Mouse (Mus musculus) lung, adult 2 months (tissue): ENCODE measurements around the gene Peli1. TPM values are rescaled to one million over a fixed set of nuclear protein-coding genes. Genes with fewer than 3 reads are reported as not detected.

Experiments
- DNase-seq: peaks from one replicate; pipeline ENCODE4 v3.0.0; 2022
- H3K4me1 ChIP-seq: fragments of 200-500 bp; 2 replicates; pipeline ENCODE4 v1.6.1; 2011; ENCODE audit warnings: low read length; ENCODE audit not compliant: control insufficient read depth, insufficient read depth
- H3K4me3 ChIP-seq: fragments of 200-500 bp; replicated peaks from 2 replicates; pipeline ENCODE3; 2011; ENCODE audit warnings: low read depth, mild to moderate bottlenecking, control low read depth, low read length; ENCODE audit errors: extremely low read depth
- CTCF ChIP-seq: fragments of 200-500 bp; IDR thresholded peaks from 2 replicates; pipeline ENCODE4 v1.5.1; 2011; ENCODE audit warnings: mild to moderate bottlenecking, low read length, control low read depth; ENCODE audit not compliant: insufficient read depth
- POLR2A ChIP-seq: fragments of 200-500 bp; IDR thresholded peaks from 2 replicates; pipeline ENCODE4 v1.6.1; 2011; ENCODE audit warnings: low read depth, mild to moderate bottlenecking, control low read depth, low read length, borderline replicate concordance; ENCODE audit errors: extremely low read depth
- WGBS: fragments of 180-500 bp; shearing (Covaris S2); methylation state at CpG from one replicate; pipeline ENCODE4 v1.1.7; 2018; 5-methylcytosine and 5-hydroxymethylcytosine counted together
- polyA plus RNA-seq: library from polyadenylated mRNA; depleted of rRNA; stranded (reverse); fragments of >200 nt; gene quantifications from 2 replicates; pipeline ENCODE4 v1.2.3, GENCODE M21; 2012

The Peli1 gene
- polyA plus RNA-seq, 1 experiment = 24.4 TPM

DNA sequence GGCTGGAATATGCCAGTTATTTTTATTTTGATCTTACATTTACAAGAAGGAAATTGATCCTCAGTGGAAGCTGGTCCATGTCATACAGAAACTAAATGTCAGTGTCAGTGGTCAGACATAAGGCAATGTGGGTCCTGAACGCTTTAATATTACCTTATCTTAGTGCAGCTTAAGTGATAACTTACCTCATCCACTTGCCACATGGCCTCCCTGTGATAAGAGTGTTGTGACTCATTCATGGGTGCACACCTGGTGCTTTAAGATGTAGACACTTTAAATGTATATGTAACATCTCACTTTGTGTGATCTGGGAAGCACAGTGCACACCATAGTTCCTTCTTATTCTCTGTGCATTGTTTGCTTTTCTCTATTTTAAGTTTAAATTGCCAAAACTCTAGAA, 14.3 kb downstream of the Peli1 start:
- no peak for DNase-seq
- H3K4me3 ChIP-seq = no peak overlapping the region
- TF ChIP-seq CTCF (no peak), POLR2A (no peak)
- 53% methylated on average over 1 of the region's 1 CpGs for WGBS
- H3K4me1 ChIP-seq = peaks cover 26% of the 10 kb centered on the region

DNA sequence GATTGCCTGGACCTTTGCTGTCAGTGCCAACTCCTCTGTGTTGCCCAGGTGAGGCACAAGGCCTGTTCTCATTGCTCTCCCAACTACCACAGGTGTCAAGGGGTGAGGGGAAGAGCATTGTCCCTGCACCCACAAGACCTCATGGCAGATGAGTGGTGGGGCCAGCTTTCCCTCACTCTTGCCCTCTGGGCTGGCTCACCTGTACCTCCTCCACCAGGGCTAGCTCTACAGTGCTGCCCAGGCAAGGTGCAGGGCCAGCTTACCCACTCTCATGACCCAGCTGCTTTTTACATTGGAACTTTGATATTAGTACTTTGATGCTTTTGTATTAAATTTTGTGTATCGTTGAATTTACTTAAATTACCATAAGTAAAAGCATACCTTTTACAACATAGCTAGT, 16.0 kb downstream of the Peli1 start:
- 98% methylated on average over 1 of the region's 1 CpGs for WGBS
- Histone ChIP-seq H3K4me1 (peaks cover 21% of the 10 kb centered on the region), H3K4me3 (no peak overlapping the region)
- TF ChIP-seq POLR2A (no peak), CTCF (no peak)
- no peak for DNase-seq

DNA sequence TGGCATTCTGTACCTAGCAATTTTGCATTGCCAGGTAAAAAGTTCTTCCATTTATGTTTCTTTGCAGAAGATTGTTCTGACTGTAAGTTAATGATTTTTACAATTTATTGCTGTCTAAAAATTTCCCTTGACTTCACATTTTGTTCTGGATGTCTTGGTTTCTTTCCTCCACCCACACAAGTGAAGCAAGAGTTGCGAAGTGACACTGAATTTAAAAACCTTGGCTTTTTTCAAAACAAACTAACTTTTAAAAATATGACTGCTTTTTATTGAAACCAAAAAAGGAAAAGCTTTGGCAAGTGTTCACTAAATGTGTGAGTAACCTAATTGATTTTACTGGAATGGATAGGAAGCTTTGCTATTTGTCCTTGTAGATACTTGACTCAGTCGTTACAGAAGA, 18.2 kb downstream of the Peli1 start:
- H3K4me1 ChIP-seq = peaks cover 19% of the 10 kb centered on the region
- no peak for DNase-seq
- 55% methylated on average over 2 of the region's 2 CpGs for WGBS
- TF ChIP-seq POLR2A = no peak
- no peak for TF ChIP-seq CTCF
- H3K4me3 ChIP-seq = no peak overlapping the region

DNA sequence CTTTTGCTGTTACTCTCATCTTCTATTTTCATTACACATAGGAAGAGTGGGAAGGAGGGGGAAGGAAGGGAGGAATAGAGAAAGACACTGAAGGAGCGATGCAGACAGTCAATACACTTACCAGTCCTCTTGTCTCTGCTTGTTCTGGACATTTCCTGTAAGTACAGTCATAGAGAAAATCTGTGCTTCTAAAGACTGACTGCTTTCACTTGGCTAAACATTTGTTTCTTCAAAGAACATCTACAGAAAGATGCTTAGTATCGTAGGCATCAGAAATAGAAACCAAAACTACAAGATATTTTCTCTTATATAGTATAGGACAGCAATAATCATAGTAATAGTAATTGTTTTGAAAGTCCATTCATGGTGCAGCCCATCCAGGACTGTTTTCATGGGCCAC, 23.4 kb downstream of the Peli1 start:
- 34% methylated on average over 2 of the region's 2 CpGs for WGBS
- no peak for TF ChIP-seq CTCF
- no peak for TF ChIP-seq POLR2A

DNA sequence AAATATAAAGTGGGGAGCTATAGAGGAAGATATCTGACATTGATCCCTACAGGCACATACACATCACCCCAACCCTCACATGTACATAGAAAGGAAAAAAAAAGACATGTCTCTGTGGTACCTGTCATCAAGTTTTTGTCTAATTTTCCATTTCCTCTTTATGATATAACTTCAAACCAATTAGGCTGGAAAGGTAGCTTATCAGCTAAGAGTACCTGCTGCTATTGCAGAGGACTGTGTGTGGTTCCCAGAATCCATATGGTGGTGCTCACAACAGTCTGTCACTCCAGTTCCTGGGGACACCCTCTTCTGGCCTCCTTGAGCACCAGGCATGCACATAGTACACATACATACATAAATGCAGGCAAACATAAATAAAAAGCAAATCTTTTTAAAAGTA, 24.7 kb downstream of the Peli1 start:
- TF ChIP-seq CTCF = no peak
- TF ChIP-seq POLR2A = no peak
- H3K4me1 ChIP-seq = peaks cover 23% of the 10 kb centered on the region
- no peak for DNase-seq

More for the DNA sequence above, 23.4 kb downstream of the Peli1 start:
- Histone ChIP-seq H3K4me1 (peaks cover 21% of the 10 kb centered on the region), H3K4me3 (no peak overlapping the region)
- no peak for DNase-seq

DNA sequence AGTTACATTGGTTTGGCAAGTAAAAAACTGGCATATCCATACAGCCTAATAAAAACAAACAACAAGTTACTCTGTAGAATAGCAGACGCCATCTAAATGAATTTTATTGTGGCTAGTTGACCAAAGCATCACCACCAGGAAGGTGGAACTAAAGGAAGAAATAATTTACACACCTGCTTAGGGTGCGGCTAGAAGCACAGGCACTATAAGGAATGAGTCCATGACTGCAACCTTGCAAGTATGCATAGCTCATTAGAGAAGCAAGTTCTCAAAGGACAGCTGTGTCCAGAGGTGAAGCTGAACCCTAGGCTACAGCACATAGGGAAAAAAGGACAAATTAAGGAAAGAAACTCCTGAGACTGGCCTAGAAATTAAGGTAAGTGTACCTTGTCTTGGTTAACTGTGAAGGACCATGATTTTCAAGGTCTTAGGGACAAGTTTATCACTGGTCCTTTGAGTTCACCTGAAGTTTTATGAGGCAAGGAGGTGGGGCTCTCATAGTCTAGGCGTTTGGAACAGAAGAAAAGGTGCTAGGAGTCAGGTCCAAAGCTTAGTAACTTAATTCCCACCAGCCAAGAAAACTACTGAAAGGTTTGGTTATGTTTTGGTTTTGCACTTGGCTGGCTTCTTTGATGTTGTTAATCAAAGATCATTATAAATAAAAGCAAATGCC, 25.7 kb downstream of the Peli1 start:
- peaks cover 24% of the 10 kb centered on the region for H3K4me1 ChIP-seq
- no peak overlapping the region for H3K4me3 ChIP-seq
- TF ChIP-seq POLR2A = no peak
- no peak for DNase-seq
- 71% methylated on average over 3 of the region's 3 CpGs for WGBS

More for the DNA sequence above, 24.7 kb downstream of the Peli1 start:
- no peak overlapping the region for H3K4me3 ChIP-seq

DNA sequence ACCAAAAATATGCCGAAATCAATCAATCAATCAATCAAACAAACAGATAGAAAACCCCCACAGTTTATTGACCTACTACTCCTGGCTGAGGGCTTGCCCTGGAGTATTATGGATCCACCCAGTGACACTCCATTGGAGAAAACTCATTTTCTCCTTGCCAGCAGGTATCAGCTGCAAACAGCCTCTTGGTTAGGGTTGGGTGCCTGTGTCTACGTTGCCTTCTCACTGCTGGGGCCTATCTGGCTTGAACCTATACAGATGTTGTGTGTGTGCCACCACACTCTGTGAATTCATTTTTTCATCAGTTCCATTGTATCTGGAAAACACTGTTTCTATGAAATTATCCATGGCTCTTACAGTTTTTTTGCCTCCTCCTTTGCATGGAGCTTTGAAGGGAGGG, 30.6 kb downstream of the Peli1 start:
- Histone ChIP-seq H3K4me3 (no peak overlapping the region), H3K4me1 (peaks cover 21% of the 10 kb centered on the region)
- 81% methylated on average over 2 of the region's 2 CpGs for WGBS
- TF ChIP-seq POLR2A (no peak), CTCF (no peak)
- no peak for DNase-seq

DNA sequence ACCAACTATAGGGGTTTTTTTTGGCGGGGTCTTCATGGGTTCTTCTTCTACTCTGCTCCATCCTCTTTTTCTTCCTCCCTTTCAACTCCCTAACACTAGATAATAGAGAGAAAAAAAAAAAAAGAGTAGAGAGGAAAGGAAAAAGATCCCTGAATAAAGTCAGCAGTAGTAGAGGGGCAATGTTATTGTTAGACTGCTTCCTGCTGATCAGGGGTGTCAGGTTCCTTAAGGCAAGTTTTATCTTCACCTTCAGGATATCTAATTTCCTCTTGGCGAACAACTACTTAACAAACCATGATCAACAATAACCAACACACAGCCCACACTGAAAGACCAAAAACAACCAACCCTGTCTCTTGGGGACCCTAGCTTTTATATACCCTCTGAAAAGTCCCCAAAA, 31.3 kb downstream of the Peli1 start:
- 56% methylated on average over 2 of the region's 2 CpGs for WGBS
- no peak for TF ChIP-seq POLR2A
- TF ChIP-seq CTCF = no peak
- Histone ChIP-seq H3K4me1 (peaks cover 20% of the 10 kb centered on the region), H3K4me3 (no peak overlapping the region)
- DNase-seq = no peak

DNA sequence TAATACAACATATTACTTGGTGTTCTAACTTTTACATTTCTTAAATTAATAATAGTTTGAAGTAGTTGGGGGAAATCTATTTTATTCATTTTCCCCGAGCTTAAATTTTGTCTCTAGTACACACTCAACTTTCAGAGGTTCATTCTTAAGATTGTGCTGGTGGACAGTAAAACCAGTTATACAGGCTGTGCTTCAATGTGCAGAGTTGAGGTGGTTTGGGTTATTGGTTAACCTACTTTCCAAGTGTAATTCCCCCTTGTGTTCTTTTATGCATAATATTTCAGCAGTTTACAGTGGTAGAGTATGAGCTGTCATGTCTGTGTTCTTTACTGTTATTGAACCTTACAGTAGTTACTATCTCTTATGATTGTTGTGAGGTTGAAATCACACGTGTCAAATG, 40.6 kb downstream of the Peli1 start:
- no peaks in the 10 kb centered on the region; the same call in none of the 2 replicates for H3K4me1 ChIP-seq
- H3K4me3 ChIP-seq = no peak overlapping the region
- no peak for DNase-seq
- 60% methylated on average over 2 of the region's 2 CpGs for WGBS
- TF ChIP-seq CTCF (no peak), POLR2A (no peak)

DNA sequence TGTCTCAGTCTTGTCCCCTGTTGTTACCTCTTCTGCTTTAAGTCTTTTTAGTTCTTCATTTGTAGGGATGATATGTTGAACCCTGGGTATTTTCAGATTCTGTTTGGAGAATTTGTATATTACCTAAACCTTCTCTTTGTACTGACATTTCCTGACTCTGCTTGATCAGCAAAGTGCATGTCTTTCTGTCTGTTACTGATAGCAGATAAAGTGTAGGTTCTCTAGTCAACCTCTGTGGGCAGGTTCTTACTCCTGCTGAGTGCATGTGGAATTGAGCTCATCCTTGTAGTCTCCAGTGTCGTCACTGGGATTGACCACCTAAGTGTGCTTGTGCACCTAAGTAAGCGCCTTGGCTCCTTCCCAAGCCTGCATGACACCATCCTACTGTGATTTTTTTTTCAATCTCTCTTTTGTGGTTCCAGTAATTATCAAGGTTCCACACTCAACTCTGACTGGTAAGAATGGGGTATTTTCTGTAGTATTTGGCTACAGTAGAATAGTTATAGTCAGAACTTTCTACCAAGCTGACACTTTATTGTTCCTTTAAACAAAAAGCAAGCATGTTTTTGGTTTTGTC, 43.9 kb downstream of the Peli1 start:
- WGBS = 79% methylated on average over 2 of the region's 2 CpGs
- no peak for TF ChIP-seq POLR2A
- no peak for TF ChIP-seq CTCF
- Histone ChIP-seq H3K4me3 (no peak overlapping the region), H3K4me1 (no peaks in the 10 kb centered on the region; the same call in none of the 2 replicates)
- DNase-seq = no peak
